Mouse (Mus musculus): Measurements from ENCODE around the gene Fyn.

DNA sequence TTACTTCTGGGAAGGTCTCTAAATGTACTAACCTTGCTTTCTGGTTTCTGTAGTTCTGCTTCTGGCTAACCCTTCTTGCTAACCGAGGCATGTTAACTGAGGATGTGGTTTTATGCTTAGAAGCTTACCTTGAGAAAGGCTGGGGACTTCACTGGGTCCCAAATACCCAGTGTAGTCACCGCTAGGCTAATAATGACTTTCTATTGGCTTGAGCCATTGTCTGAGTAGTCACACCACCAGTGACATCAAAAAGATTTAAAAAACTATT is 28.8 kb upstream of the Fyn start:
- TF ChIP-seq CTCF (IDR thresholded peaks at IDR 0.05; ENCODE audit: extremely low read depth, insufficient read depth, low read length) (no peak), POLR2A (IDR thresholded peaks at IDR 0.05; ENCODE audit: extremely low read depth, insufficient read depth, low read length) (no peak)

Measured in cortical plate, adult 2 months (tissue).